Mouse (Mus musculus): ENCODE data around the gene Manba. TPM values are rescaled to one million over a fixed set of nuclear protein-coding genes. Genes with fewer than 3 reads are reported as not detected.

Manba gene
- 17.2 and 17.3 TPM in 2 replicates for polyA plus RNA-seq (2014; fragmentation: Nextera tagmentation; extraction: Ambion mirVana)

DNA sequence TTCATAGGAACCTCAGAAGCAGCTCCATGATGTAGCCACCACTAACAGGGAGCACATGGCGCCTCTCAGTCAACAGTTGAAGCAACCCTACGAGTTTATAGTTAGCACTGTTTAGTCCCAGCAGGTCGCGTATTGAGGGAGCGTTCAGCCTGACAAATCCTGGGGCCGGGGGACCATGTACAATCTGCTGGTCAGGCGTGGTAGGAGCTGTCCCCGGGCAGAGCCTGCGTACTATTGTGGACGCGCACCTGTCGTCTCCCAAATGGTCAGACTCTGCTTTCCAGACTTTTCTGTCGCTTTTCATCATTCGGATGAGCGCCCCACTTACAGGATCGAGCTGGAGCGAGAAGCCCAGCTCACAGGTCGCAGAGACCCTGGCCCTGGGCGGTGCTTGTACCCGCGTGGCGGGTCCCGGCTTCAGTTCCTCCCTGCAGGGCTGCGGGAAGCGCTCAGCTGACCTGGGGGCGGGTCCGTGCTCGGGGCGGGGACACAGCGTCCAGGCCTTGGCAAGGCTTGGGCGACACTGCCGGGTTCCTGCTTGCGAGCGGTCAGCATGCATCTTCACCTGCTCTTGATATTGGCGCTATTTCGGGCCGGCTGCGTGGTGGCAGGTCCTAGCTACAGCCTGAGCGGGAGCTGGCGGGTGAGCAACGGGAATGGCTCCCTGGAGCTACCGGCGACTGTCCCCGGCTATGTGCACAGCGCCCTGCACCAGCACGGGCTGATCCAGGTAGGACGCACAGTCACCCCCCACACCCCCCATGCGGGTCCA, at the start of gene Manba:
Manba (plus strand) TSS at position 484 of the 772 bp plus-strand sequence.
- WGBS: 2% methylated on average over 48 of the region's 48 CpGs
- peak within 1 kb of the TSS; percentile 66 for H3K4me3 ChIP-seq (ENCODE audit: low read depth, low read length)
- peak within 1 kb of the TSS; percentile 90 for H3K4me2 ChIP-seq (ENCODE audit: low read length)
- ATAC-seq (replicated peaks; ENCODE audit: low FRiP score, low TSS enrichment, low read depth) (peak; percentile 94), DNase-seq (ENCODE audit: low spot score) (peak; percentile 88)
- peak within 1 kb of the TSS; percentile 44 for H3K9ac ChIP-seq (ENCODE audit: low read length)
- H3K4me1 ChIP-seq (replicated peaks; ENCODE audit: control insufficient read depth, insufficient read depth, low read length): no peaks in the 10 kb centered on the region
- H3K27me3 ChIP-seq (replicated peaks; ENCODE audit: control insufficient read depth, insufficient read depth, low read length): no peaks in the 10 kb centered on the region
- H3K27ac ChIP-seq (ENCODE audit: low read depth): no peak within 1 kb of the TSS
- no peaks in the 10 kb centered on the region for H3K36me3 ChIP-seq (ENCODE audit: control insufficient read depth, insufficient read depth, low read length)
- no peaks in the 10 kb centered on the region for H3K9me3 ChIP-seq (ENCODE audit: control insufficient read depth, low read length)

- Histone ChIP-seq H3K9ac (ENCODE audit: low read length) (peak overlapping the region; percentile 60), H3K4me1 (replicated peaks; ENCODE audit: control insufficient read depth, insufficient read depth, low read length) (peaks cover 9% of the 10 kb centered on the region), H3K4me3 (ENCODE audit: low read depth, low read length) (peak overlapping the region; percentile 61), H3K36me3 (ENCODE audit: control insufficient read depth, insufficient read depth, low read length) (peaks cover 20% of the 10 kb centered on the region), H3K4me2 (ENCODE audit: low read length) (peak overlapping the region; percentile 56), H3K9me3 (ENCODE audit: control insufficient read depth, low read length) (no peaks in the 10 kb centered on the region), H3K27me3 (replicated peaks; ENCODE audit: control insufficient read depth, insufficient read depth, low read length) (no peaks in the 10 kb centered on the region), H3K27ac (ENCODE audit: low read depth) (peak overlapping the region; percentile 100)
- ATAC-seq (replicated peaks; ENCODE audit: low FRiP score, low TSS enrichment, low read depth): no peak
- DNase-seq (ENCODE audit: low spot score): no peak
- WGBS: 46% methylated on average over 14 of the region's 14 CpGs
Observed at GRCm38 (mm10) chr3:135436901-135437616, 48.4 kb upstream of the Manba start.

GRCm38 (mm10) chr3:135437758-135438495, 47.5 kb upstream of the Manba start, which contains the start of gene Ube2d3:
Gene Ube2d3, plus strand, starts transcription at chr3:135438149.
- H3K4me2 ChIP-seq (ENCODE audit: low read length): peak within 1 kb of the TSS; percentile 56
- H3K9me3 ChIP-seq (ENCODE audit: control insufficient read depth, low read length): no peaks in the 10 kb centered on the region
- H3K4me3 ChIP-seq (ENCODE audit: low read depth, low read length): peak within 1 kb of the TSS; percentile 61
- ATAC-seq (replicated peaks; ENCODE audit: low FRiP score, low TSS enrichment, low read depth): peak; percentile 93
- no peaks in the 10 kb centered on the region for H3K27me3 ChIP-seq (replicated peaks; ENCODE audit: control insufficient read depth, insufficient read depth, low read length)
- H3K36me3 ChIP-seq (ENCODE audit: control insufficient read depth, insufficient read depth, low read length): peaks cover 26% of the 10 kb centered on the region
- under 1% methylated on average over 56 of the region's 56 CpGs for WGBS
- peaks cover 9% of the 10 kb centered on the region for H3K4me1 ChIP-seq (replicated peaks; ENCODE audit: control insufficient read depth, insufficient read depth, low read length)
- H3K9ac ChIP-seq (ENCODE audit: low read length): peak within 1 kb of the TSS; percentile 91
- peak; percentile 99 for DNase-seq (ENCODE audit: low spot score)
- H3K27ac ChIP-seq (ENCODE audit: low read depth): peak within 1 kb of the TSS; percentile 100

DNA sequence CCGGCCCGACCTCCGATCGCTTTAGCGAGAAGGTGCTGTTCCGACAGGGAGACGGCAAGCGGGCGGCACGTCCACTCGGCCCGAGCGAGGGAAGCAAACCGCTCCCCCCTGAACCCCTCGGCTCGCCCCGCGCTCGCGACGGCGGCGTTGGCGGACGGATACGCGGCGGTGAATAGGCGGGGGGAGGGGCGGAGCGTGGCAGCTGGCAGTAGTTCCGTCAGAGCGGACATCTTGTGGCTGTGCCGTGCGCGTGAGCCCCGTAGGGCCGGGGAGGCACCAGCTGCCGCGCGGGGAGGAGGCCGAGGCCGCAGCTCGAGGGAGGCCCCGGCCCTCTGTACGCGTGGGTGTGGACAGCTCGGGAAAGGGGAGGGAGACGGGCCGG, 46.9 kb upstream of the Manba start:
- H3K4me1 ChIP-seq (replicated peaks; ENCODE audit: control insufficient read depth, insufficient read depth, low read length): peaks cover 9% of the 10 kb centered on the region
- no peaks in the 10 kb centered on the region for H3K27me3 ChIP-seq (replicated peaks; ENCODE audit: control insufficient read depth, insufficient read depth, low read length)
- ATAC-seq (replicated peaks; ENCODE audit: low FRiP score, low TSS enrichment, low read depth) (peak; percentile 81), DNase-seq (ENCODE audit: low spot score) (peak; percentile 99)
- no peaks in the 10 kb centered on the region for H3K9me3 ChIP-seq (ENCODE audit: control insufficient read depth, low read length)
- under 1% methylated on average over 41 of the region's 50 CpGs for WGBS
- peaks cover 32% of the 10 kb centered on the region for H3K36me3 ChIP-seq (ENCODE audit: control insufficient read depth, insufficient read depth, low read length)
- H3K4me3 ChIP-seq (ENCODE audit: low read depth, low read length): peak overlapping the region; percentile 61
- peak overlapping the region; percentile 20; the same call in 1 of the 2 replicates for H3K4me2 ChIP-seq (ENCODE audit: low read length)
- H3K27ac ChIP-seq (ENCODE audit: low read depth): peak overlapping the region; percentile 100
- peak overlapping the region; percentile 91 for H3K9ac ChIP-seq (ENCODE audit: low read length)

DNA sequence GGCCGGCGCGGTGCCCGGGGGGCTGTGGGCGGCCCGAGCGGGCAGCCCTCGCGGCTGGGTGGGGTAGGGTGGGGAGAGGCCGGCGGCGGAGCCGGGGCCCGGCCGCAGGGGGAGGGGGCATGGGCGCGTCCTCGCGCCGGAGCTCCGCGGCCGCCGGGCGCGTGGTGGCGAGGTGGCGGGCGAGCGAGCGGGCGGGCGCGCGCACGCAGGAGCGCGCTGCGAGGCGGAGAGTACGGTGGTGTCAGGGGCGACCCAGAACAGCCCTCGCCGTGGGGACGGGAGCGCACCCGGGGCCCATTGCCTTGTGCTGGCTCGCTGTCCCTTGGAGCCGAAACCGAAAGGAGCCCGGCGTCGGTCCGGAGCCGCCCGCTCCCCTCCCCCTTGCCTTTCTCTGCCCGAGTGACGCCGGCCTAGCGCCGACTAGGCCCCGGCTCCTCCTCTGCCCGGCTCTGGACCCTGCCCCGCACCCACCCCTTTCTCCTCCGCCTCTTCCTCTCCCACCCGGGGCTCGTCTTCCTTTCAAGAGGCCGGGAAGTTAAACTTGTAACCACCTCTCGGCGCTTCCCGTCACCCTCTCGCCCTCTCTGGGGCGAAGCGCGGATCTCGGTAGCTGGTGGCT, 46.4 kb upstream of the Manba start:
- peaks cover 11% of the 10 kb centered on the region for H3K4me1 ChIP-seq (replicated peaks; ENCODE audit: control insufficient read depth, insufficient read depth, low read length)

DNA sequence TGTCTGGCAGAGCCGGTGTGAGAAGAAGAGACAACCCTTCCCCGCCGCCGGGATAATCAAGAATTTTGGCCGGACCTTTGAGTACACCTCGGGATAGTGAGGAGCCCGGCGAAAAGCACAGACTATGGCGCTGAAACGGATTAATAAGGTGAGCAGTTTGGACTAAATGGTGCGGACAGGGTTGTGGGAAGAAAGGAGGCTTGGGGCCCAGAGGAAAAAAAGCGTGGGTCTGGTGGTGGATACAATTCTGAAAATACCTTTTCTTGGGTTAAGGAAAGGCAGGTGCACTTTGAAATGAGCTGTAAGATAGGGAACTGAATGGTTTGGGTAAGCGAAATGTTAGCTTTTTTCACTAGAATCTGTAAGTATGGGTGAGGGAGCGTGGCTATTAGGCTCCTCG, 45.8 kb upstream of the Manba start:
- H3K27me3 ChIP-seq (replicated peaks; ENCODE audit: control insufficient read depth, insufficient read depth, low read length): no peaks in the 10 kb centered on the region
- H3K4me2 ChIP-seq (ENCODE audit: low read length): peak overlapping the region; percentile 66
- peak overlapping the region; percentile 100 for H3K27ac ChIP-seq (ENCODE audit: low read depth)
- peaks cover 35% of the 10 kb centered on the region for H3K36me3 ChIP-seq (ENCODE audit: control insufficient read depth, insufficient read depth, low read length)
- WGBS: 2% methylated on average over 15 of the region's 15 CpGs
- peak overlapping the region; percentile 61 for H3K4me3 ChIP-seq (ENCODE audit: low read depth, low read length)
- DNase-seq (ENCODE audit: low spot score) (no peak), ATAC-seq (replicated peaks; ENCODE audit: low FRiP score, low TSS enrichment, low read depth) (no peak)
- no peaks in the 10 kb centered on the region for H3K9me3 ChIP-seq (ENCODE audit: control insufficient read depth, low read length)
- peaks cover 11% of the 10 kb centered on the region for H3K4me1 ChIP-seq (replicated peaks; ENCODE audit: control insufficient read depth, insufficient read depth, low read length)
- peak overlapping the region; percentile 91 for H3K9ac ChIP-seq (ENCODE audit: low read length)

More for the DNA sequence above, 46.4 kb upstream of the Manba start:
- Histone ChIP-seq H3K4me2 (ENCODE audit: low read length) (peak overlapping the region; percentile 66), H3K9ac (ENCODE audit: low read length) (peak overlapping the region; percentile 91), H3K36me3 (ENCODE audit: control insufficient read depth, insufficient read depth, low read length) (peaks cover 37% of the 10 kb centered on the region), H3K9me3 (ENCODE audit: control insufficient read depth, low read length) (no peaks in the 10 kb centered on the region), H3K27ac (ENCODE audit: low read depth) (peak overlapping the region; percentile 100), H3K4me3 (ENCODE audit: low read depth, low read length) (peak overlapping the region; percentile 61), H3K27me3 (replicated peaks; ENCODE audit: control insufficient read depth, insufficient read depth, low read length) (no peaks in the 10 kb centered on the region)
- WGBS: under 1% methylated on average over 65 of the region's 76 CpGs
- peak; percentile 75 for ATAC-seq (replicated peaks; ENCODE audit: low FRiP score, low TSS enrichment, low read depth)
- peak; percentile 91 for DNase-seq (ENCODE audit: low spot score)

DNA sequence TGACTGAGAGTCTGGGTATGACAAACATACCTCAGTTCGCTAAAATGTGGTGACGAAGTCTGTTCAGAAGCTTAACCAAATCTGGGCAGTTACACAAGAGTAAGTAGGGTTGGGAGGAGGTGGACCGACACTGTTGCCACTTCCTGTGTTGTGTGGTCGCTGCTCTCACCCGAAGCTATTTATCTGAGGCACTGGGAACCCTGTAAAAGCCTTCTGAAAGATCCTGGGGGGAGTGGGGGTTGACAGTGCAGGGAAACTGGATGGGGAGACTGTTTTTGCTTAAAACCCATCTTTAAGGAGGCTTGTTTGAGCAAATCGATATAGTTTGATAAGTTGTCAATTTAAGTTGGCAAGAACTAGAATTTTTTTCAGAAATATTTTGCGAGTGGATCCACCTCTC, 45.2 kb upstream of the Manba start:
- 13% methylated on average over 7 of the region's 7 CpGs for WGBS
- ATAC-seq (replicated peaks; ENCODE audit: low FRiP score, low TSS enrichment, low read depth): no peak
- H3K27me3 ChIP-seq (replicated peaks; ENCODE audit: control insufficient read depth, insufficient read depth, low read length): no peaks in the 10 kb centered on the region
- H3K27ac ChIP-seq (ENCODE audit: low read depth): no peak overlapping the region
- no peaks in the 10 kb centered on the region for H3K9me3 ChIP-seq (ENCODE audit: control insufficient read depth, low read length)
- H3K4me1 ChIP-seq (replicated peaks; ENCODE audit: control insufficient read depth, insufficient read depth, low read length): peaks cover 11% of the 10 kb centered on the region
- H3K4me2 ChIP-seq (ENCODE audit: low read length): peak overlapping the region; percentile 66
- peak overlapping the region; percentile 91 for H3K9ac ChIP-seq (ENCODE audit: low read length)
- DNase-seq (ENCODE audit: low spot score): peak; percentile 63
- peak overlapping the region; percentile 61 for H3K4me3 ChIP-seq (ENCODE audit: low read depth, low read length)
- peaks cover 36% of the 10 kb centered on the region for H3K36me3 ChIP-seq (ENCODE audit: control insufficient read depth, insufficient read depth, low read length)

- whole genome bisulfite sequencing: 33% methylated on average over 10 of the region's 10 CpGs
- no peaks in the 10 kb centered on the region for H3K9me3 ChIP-seq (ENCODE audit: control insufficient read depth, low read length)
- peaks cover 32% of the 10 kb centered on the region for H3K36me3 ChIP-seq (ENCODE audit: control insufficient read depth, insufficient read depth, low read length)
- DNase-seq (ENCODE audit: low spot score) (no peak), ATAC-seq (replicated peaks; ENCODE audit: low FRiP score, low TSS enrichment, low read depth) (no peak)
- H3K4me3 ChIP-seq (ENCODE audit: low read depth, low read length): peak overlapping the region; percentile 61
- H3K9ac ChIP-seq (ENCODE audit: low read length): peak overlapping the region; percentile 91
- no peaks in the 10 kb centered on the region for H3K27me3 ChIP-seq (replicated peaks; ENCODE audit: control insufficient read depth, insufficient read depth, low read length)
- H3K27ac ChIP-seq (ENCODE audit: low read depth): no peak overlapping the region
- H3K4me1 ChIP-seq (replicated peaks; ENCODE audit: control insufficient read depth, insufficient read depth, low read length): peaks cover 11% of the 10 kb centered on the region
- H3K4me2 ChIP-seq (ENCODE audit: low read length): peak overlapping the region; percentile 66
Observed at GRCm38 (mm10) chr3:135440621-135441020, 44.8 kb upstream of the Manba start.
